Mouse (Mus musculus): ENCODE measurements around the gene Atg7.
"Not testable (repeated sequence)": the region's sequence is repeated elsewhere in the genome, so short reads cannot be mapped to it uniquely, and the experiment has no call there.

Gene Atg7

DNA sequence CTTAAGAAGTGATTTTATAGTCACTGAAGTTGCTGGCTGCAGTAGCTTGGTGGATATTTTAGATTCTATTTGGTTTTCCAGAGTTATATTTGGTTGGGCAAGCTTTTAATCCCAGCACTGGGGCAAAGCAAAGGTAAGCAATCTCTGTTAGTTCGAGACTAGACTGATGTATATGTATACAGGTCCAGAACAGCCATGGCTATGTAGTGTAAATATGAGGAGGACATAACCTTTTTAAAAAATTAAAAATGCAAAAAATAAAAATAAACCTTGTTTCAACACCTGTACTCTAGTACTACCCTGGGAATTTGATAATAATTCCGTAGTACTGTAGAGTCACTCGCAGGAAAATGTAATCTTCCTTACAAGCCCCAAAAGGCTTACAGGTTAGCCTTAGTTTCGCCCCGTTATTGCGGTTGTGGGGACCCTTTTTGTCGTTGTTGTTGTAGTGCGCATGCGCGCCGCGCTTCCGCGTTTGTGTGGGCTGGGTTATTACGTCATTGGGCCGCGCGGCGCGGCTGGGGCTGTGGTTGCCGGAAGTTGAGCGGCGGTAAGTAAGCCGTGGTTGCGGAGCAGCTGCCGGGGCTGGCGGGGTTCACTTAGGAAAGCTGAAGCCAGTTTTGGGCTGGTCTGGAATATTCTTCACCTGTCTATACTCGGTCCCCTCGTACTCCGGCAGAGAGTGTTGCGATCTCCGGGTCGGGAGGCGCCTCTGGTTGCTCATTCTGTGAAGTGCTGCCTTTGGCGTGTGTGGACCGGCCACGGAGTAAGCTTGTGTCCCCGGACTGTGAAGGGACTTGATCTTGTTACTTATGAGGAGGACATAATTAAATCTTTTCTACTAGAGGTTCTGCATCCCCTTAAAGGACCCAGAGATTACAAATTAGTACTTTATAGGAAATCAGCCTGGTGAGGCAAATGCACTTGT, at the start of gene Atg7:
Gene Atg7 (plus strand): TSS at position 497 of the 928 bp plus-strand sequence.
- DNase-seq (ENCODE audit: low spot score in 2 of 2), result peak; percentile 88 to 92

DNA sequence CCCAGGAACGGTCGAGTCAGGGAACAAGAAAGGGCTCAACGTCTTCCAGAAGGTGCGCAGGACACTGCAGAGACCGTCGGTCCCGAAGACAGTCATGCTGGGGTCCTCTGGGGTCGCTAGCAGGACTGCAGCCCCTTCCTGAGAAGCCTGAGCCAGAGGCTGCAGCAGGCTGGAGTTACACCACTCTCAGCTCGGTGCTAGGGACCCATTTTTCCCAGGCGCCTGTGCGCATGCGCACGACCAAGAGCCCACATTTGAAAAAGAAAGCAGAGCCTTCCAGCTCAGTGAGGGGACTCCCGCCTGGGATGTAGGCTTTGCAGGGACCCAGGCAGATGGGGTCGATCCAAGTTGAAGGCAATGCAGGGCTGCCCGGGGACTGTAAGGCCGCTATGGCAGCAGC, 28.8 kb upstream of the Atg7 start:
- DNase-seq (ENCODE audit: low spot score in 2 of 2), result peak; percentile 20 to 53

DNA sequence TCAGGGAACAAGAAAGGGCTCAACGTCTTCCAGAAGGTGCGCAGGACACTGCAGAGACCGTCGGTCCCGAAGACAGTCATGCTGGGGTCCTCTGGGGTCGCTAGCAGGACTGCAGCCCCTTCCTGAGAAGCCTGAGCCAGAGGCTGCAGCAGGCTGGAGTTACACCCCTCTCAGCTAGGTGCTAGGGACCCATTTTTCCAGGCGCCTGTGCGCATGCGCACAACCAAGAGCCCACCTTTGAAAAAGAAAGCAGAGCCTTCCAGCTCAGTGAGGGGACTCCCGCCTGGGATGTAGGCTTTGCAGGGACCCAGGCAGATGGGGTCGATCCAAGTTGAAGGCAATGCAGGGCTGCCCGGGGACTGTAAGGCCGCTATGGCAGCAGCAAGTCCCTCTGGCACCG, 9.0 kb upstream of the Atg7 start:
- DNase-seq (ENCODE audit: low spot score in 2 of 2), result not testable (repeated sequence)

GRCm38 (mm10) chr6:114643716-114644115, 819 bp downstream of the Atg7 start:
- no peak for DNase-seq (ENCODE audit: low spot score in 2 of 2)

GRCm38 (mm10) chr6:114644531-114644930, 1.6 kb downstream of the Atg7 start:
- peak in 1 of 2 experiments; percentile 3 for DNase-seq (ENCODE audit: low spot score in 2 of 2)

DNA sequence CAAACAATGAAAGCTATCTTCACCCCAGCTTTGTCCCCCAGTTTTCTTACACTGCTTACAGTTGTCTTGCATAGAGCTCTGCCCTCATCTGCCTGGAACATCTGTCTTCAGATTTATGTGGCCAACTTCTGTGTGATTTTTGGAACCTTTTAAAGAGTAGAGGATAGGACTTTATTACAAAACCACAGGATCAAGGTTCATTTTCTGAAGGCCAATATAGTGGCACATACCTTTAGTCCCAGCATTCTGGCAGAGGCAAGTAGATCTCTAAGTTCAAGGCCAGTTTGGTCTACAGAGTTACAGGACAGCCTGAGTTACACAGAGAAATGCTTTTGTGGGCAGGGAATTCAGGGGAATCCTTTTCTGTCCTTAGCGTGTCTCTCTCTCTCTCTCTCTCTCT, 3.3 kb downstream of the Atg7 start:
- no peak for DNase-seq (ENCODE audit: low spot score in 2 of 2)

- DNase-seq (ENCODE audit: low spot score in 2 of 2), result no peak
Measured at GRCm38 (mm10) chr6:114647011-114647410, 4.1 kb downstream of the Atg7 start.

DNA sequence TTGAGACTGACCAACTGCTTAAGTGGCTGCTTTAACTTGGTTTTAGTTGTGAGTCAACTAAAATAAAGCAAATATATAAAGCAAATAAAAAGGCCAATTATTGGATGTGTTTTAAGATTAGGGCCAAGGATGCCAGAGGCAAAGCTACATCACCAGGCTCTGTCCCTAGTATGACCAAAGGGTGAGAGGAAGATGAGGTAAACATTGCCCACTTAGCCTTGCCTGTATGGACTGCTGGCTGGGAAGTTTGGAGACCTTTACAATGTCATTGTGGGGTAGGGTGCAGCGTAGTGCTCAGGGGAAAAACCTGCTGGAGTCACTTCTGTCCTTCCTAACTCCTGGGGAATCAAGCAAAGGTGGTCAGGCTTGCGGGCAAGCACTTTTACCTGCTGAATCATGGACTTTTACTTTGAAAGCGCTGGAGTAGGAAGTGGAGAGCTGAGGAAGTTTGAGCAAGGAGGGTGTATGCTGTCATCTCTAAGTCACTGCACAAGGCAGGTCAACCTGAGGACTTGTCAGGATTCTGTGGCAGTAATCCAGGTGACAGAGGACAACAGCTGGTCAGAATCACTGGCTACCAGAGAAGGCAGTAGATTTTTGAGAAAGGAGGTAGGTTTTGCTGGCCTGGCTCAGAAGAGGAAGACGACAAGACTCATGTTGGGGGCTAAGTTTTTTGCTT, 5.6 kb downstream of the Atg7 start:
- DNase-seq (ENCODE audit: low spot score in 2 of 2), result no peak

- DNase-seq (ENCODE audit: low spot score in 2 of 2), result no peak
Measured at GRCm38 (mm10) chr6:114652209-114652608, 9.3 kb downstream of the Atg7 start.

- no peak for DNase-seq (ENCODE audit: low spot score in 2 of 2)
Measured at GRCm38 (mm10) chr6:114656826-114657600, 14.1 kb downstream of the Atg7 start.

DNA sequence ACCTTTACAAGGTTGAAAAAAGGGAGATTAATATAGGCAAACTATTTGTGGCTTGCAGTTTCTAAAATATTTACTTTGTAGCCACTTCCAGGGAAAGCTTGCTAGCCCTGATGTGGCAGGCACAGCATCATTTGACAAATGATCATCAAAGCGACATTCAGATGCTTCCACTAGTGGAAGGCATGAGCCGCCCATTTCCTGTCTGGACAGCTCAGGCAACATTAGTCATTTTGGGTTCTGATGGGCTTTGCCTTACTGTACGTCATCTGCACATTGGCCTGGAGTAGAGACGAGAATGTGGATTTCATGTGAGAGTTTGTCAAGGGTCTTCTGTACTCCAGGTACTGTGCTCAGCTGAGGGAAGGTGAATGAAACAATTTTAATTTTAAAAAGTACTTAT, 14.9 kb downstream of the Atg7 start:
- DNase-seq (ENCODE audit: low spot score in 2 of 2), result no peak

DNA sequence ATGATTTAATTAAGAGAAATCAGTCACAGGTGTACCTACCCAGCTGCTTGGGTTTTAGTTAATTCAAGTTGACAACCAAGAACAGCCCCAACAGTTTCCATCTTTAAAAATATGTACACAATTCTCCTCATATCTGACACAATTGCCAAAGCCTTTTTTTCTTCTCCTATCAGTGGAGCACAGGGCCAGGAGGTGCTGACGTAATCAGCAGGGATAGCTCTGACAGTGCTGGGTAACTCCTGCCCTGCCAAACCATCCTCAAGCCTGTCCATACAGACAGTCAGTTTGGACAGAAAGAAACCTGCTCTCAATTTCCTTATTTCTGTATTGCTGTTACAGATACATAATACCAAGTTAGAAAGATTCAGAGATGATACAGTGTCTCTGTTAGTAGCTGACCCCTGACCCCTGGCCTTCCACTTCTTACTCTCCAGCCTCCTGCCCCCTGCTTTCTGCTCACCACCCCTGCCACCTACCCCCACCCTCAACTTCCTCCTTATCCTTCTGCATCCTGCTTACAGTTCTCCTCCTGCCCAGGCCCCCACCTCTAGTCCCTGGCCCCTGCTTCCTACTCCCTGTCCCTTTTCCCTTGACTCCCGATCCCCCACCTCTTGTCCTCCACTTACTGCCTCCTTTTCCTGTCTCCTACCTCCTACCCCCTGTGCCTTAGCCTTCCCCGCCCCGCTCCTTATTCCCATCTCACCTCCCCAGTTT, 16.5 kb downstream of the Atg7 start:
- no peak for DNase-seq (ENCODE audit: low spot score in 2 of 2)

DNA sequence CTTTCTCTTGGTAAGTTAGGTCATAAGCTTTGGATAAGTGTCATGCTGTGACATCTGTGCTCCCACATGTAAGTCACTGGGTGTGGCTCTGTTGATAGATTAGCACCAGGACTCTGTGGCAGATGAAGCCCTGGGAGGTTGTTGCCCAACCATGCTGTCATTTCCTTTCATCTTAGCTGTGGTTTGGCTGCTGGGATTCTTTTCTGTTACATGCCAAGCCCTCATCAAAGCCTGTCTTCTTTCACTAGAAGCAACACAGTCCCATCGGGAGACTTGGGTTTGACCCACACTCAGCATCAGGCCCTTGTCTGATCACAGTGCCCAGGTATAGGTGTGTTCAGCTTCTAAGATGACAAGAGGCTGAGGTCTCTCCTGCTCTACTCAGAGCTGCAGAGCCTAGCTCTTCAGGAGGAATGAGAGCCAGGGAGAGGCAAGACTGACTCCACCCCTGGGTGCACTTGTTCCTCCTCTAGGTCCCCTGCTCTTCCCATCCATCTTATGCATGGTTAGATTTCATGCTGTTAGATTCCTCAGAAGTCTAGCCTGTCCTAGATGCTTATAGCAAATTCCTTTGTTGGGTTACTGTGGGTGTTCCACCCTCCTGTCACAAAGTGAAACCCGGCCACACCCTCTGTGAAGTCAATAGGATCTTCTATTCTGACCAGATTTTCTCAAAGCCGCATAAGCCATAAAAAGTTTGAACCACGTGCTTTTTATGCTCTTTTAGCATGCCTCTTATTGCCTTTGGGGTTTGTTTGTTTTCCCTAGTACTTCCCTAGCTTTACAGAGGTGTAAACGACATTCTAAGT, 17.3 kb downstream of the Atg7 start:
- peak in 1 of 2 experiments; percentile 25 for DNase-seq (ENCODE audit: low spot score in 2 of 2)

DNA sequence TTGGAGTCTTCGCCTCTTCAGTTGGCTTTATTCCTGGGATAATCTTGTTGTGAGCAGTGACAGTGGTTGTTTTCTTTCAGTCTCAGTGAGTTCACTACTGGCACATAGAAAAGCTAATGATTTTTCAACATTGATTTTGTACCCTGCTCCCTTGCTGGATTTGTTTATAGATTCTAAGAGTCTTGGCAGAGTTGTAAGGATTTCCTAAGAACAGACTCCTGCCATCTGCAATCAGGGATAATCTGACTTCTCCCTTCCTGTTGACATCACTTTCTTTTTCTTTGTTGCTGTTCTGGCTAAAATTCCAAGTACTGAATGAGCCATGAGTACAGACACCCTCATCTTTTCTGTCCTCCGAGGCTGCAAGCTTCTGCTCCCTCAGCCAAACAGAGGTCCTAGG, 20.8 kb downstream of the Atg7 start:
- DNase-seq (ENCODE audit: low spot score in 2 of 2), result peak; percentile 42 to 52

DNA sequence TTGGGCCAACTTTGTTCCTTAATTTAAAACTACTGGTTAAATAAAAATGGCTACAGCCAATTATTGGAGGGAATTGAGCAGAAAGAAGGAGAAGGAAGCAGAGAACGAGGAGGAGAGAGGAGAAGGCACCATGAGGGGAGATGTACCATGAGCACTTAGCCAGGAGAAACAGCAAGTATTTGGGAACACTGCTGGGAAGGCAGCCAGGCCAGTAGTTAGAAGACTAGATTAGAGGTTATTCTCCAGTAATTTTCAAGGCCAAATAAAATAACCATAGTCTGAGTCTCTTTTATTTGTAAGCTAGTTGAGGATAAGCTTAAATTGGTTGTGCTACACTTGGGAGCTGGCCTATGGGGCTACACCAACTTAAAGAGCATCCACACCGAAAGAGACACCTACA, 21.8 kb downstream of the Atg7 start:
- peak in 1 of 2 experiments; percentile 31 for DNase-seq (ENCODE audit: low spot score in 2 of 2)

DNA sequence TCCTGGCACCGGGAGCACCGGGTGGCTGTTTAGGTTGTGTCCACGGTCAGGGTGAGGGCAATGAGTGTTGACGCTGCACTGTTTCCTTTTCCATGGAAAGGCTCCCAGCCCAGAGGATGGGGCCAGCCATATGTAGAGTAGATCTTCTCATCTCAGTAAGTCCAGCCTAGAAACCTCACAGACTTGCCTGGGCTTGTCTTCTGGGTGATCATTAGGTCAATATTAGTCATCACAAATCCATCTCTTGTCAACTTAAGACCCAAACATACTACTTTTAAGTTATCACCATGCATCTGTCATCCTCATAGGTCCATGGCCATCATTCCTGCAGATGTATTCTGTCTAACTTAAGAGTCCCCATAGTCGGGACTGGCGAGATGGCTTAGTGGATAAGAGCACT, 24.6 kb downstream of the Atg7 start:
- no peak for DNase-seq (ENCODE audit: low spot score in 2 of 2)

DNA sequence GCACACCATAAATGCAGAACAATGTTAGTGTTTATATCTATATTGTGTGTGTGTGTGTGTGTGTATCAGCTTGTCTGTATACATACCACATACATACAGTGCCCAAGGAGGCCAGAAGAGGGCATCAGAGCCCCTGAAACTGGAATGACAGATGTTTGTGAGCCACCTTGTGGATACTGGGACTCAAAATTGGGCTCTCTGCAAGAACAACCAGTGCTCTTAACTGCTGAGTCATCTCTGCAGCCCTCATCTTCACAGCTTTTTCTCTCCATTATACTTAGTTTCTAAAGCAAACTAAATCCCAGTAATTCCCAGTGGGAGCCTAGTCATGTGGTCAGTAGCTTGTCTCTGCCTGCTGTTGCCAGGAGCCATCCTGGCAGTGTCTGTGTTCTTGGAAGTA, 31.9 kb downstream of the Atg7 start:
- no peak for DNase-seq (ENCODE audit: low spot score in 2 of 2)

GRCm38 (mm10) chr6:114676091-114676490, 33.2 kb downstream of the Atg7 start:
- DNase-seq (ENCODE audit: low spot score in 2 of 2), result no peak

DNA sequence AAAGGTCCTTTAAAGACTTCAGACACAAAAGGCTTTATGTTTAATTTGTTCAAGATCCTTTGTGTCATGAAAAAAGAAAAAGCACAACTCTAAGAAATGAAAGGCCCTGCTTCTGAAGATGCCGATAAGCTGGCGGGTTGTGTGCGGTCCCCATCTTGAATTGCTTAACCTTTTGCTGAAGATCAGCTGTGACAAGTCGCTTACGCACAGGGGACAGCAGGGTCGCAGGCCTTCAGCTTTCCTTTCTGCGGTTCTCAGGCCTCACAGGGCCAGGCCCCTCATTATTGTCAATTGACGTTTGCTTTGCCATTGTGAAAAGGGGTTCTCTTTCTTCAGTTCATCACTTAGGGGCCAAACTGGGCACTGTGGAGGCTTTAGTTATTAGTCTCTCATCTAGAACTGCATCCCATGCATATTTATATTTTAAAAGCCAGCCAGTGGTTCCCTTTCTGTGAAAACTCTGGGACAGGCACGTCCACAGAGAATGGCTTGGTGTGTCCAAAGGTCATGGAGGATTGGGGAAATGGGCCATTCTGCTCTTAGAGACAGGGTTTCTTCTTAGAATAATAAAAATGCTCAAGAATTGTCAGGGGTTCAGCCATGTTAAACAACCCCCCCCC, 39.3 kb downstream of the Atg7 start:
- DNase-seq (ENCODE audit: low spot score in 2 of 2), result no peak

DNA sequence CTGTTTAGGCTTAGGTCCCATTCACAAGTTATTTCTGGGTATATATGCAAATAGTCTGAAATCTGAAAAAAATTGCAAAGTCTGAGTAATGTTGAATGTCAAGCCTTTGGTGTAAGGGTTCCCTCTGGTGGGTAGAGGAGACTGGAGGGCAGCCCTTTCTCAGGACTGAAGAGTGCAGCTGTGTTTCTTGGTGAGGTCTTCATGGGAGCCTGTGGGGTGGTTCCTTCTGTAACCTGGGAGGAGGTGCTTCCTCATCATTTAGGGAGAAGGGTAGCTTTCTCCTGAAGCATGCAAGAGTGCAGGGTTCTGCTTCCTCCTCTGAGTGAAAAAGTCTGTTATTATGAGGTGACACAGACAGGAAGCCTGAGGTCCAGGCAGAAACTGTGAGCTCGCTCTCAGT, 40.8 kb downstream of the Atg7 start:
- no peak for DNase-seq (ENCODE audit: low spot score in 2 of 2)

Measured in heart, adult 9 months (tissue).